Mouse (Mus musculus): ENCODE results near the gene Dusp8. TPM values are rescaled to one million over a fixed set of nuclear protein-coding genes. Genes with fewer than 3 reads are reported as not detected.

Dusp8 gene
- polyA plus RNA-seq (2017; shearing (Covaris generic)), result 37.7 TPM

GRCm38 (mm10) chr7:142095183-142095931, at the start of gene Dusp8:
Gene Dusp8 (minus strand): TSS chr7:142095843.

GRCm38 (mm10) chr7:142144507-142144906, 48.9 kb upstream of the Dusp8 start, which contains the start of gene Gm45337:
Gene Gm45337 (minus strand): TSS chr7:142144607.

GRCm38 (mm10) chr7:142135934-142136333, 40.3 kb upstream of the Dusp8 start, which contains the start of gene Gm39115:
Gene Gm39115 (minus strand): TSS chr7:142136034.

GRCm38 (mm10) chr7:142120629-142121028, 25.0 kb upstream of the Dusp8 start, which contains the start of gene Gm45618:
Gene Gm45618 (minus strand): TSS chr7:142120729.

GRCm38 (mm10) chr7:142060931-142061565, 34.6 kb downstream of the Dusp8 start, which contains the start of gene Mob2:
Gene Mob2 (minus strand): TSS chr7:142061065.

Other genes starting within 250 kb of the Dusp8 start
- 71.8 TPM for gene Tollip, start 177.3 kb downstream of the Dusp8 start, polyA plus RNA-seq (2017; shearing (Covaris generic))
- gene Brsk2, start 146.1 kb downstream of the Dusp8 start, polyA plus RNA-seq (2017; shearing (Covaris generic)), result 0.71 TPM
- 122 TPM for gene Mob2, start 34.8 kb downstream of the Dusp8 start, polyA plus RNA-seq (2017; shearing (Covaris generic))
- gene Gm45618, start 24.9 kb upstream of the Dusp8 start, polyA plus RNA-seq (2017; shearing (Covaris generic)), result not detected
- not detected for gene Gm39115, start 40.2 kb upstream of the Dusp8 start, polyA plus RNA-seq (2017; shearing (Covaris generic))
- not detected for gene Gm45337, start 48.8 kb upstream of the Dusp8 start, polyA plus RNA-seq (2017; shearing (Covaris generic))
- not detected for gene Gm29735, start 61.3 kb upstream of the Dusp8 start, polyA plus RNA-seq (2017; shearing (Covaris generic))
- not detected for gene Gm4553, start 69.9 kb upstream of the Dusp8 start, polyA plus RNA-seq (2017; shearing (Covaris generic))
- gene Krtap5-2, start 80.2 kb upstream of the Dusp8 start, polyA plus RNA-seq (2017; shearing (Covaris generic)), result not detected
- not detected for gene Gm10153, start 94.5 kb upstream of the Dusp8 start, polyA plus RNA-seq (2017; shearing (Covaris generic))
- gene Krtap5-3, start 105.5 kb upstream of the Dusp8 start, polyA plus RNA-seq (2017; shearing (Covaris generic)), result not detected
- gene Gm7579, start 116.0 kb upstream of the Dusp8 start, polyA plus RNA-seq (2017; shearing (Covaris generic)), result not detected
- gene Krtap5-5, start 134.1 kb upstream of the Dusp8 start, polyA plus RNA-seq (2017; shearing (Covaris generic)), result not detected
- not detected for gene Gm40460, start 145.2 kb upstream of the Dusp8 start, polyA plus RNA-seq (2017; shearing (Covaris generic))
- not detected for gene Gm2431, start 162.5 kb upstream of the Dusp8 start, polyA plus RNA-seq (2017; shearing (Covaris generic))
- gene Gm4559, start 178.5 kb upstream of the Dusp8 start, polyA plus RNA-seq (2017; shearing (Covaris generic)), result not detected
- gene Krtap5-1, start 201.3 kb upstream of the Dusp8 start, polyA plus RNA-seq (2017; shearing (Covaris generic)), result not detected
- gene Krtap5-4, start 207.7 kb upstream of the Dusp8 start, polyA plus RNA-seq (2017; shearing (Covaris generic)), result not detected